Mouse (Mus musculus) leukemia stem cell, adult 10-12 weeks (primary cell): ENCODE data around the gene Fdxacb1. TPM values are rescaled to one million over a fixed set of nuclear protein-coding genes. Genes with fewer than 3 reads are reported as not detected.

Experiments
- polyA plus RNA-seq: library from polyadenylated mRNA; stranded (reverse); fragments of >175 nt; gene quantifications from 2 replicates; pipeline ENCODE4 v1.2.3, GENCODE M21; 2012; ENCODE audit warnings: low replicate concordance

The Fdxacb1 gene
- polyA plus RNA-seq = 0.81 and 2.6 TPM in 2 replicates

DNA sequence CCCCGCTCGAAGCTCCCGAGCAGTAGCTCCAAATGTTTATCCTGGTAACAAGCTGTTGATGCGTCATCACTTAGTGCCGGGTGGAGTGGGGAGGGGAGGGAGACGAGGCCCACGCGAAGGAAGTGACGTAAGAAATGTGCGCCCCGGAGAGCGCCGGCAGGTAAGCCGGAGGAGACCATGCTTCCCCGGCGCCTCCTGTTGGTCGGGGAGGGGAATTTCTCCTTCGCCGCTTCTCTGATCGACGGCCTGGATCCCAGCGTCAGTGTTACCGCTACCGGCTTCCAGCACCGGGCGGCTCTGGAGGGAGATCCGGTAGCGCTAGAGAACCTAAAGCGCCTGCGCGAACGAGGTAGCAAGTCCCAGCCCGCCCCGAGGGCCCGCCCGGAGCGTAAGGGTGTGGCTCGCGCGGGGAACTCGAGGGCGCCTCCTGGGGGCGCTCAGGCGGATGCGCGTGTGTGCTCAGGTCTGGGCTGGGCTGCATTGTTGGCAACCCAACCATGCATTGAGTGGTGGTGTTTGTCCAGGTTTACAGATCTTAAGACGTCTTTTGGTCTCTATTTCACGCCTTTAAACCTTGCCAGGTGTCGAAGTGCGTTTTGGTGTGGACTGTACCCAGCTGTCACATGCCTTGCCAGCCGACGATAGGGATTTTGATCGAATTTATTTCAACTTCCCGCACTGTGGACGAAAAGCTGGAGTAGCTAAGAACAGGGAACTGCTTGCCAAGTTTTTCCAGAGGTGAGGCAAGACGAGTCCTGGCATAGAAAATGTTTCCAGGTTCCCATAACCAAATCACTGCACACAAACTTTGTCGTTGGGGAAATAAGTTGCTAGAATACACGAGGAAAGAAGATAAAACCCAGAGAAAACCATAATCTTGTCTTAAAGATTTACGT, at the start of gene Fdxacb1:
Fdxacb1 (plus strand) TSS at position 130 of the 896 bp plus-strand sequence.

DNA sequence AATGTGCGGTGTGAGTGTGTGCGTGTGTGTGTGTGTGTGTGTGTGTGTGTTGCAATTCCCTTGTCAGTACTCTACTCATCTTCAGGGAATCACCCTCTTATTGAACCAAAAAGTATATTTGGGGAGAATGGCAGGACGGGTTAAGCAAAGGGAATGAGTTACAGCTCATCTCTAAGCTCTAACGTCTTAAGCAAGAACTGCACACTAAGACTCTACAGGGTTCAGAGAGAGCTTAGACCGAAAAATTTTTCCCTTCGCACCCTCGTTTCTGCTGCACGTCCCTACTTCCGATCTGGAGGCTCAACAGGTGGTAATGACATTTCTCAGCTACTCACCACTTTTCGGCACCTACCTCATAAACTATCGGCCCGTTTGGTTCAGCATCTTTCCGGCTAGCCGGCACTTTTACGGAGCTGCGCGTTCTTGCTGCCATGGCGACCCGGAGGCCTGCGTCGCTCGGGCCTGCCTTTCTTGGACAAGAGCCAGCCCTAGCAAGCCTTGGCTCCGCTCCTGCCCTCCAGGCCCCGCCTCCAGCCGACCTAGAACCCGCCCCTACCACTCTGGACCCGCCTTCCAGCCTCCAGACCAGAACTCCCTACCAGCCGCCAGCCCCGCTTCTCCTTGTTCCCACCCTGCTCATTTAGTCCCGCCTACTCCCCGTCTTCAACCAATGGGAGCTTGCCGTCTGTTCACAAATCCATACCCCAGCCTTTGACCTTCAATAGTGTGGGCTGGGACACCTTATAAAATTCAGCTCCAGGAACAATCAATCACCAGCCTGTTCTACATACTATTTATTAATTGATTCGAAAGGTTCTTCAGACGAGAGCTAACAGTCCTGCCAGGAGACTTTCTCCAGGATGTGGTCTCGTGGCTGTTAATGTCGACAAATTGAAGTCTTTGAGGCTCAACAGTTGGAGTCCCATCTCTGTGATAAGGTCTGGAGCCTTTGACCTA, 28.8 kb upstream of the Fdxacb1 start, which contains the start of gene Dixdc1:
Dixdc1 (minus strand) TSS at position 604 of the 957 bp plus-strand sequence.

DNA sequence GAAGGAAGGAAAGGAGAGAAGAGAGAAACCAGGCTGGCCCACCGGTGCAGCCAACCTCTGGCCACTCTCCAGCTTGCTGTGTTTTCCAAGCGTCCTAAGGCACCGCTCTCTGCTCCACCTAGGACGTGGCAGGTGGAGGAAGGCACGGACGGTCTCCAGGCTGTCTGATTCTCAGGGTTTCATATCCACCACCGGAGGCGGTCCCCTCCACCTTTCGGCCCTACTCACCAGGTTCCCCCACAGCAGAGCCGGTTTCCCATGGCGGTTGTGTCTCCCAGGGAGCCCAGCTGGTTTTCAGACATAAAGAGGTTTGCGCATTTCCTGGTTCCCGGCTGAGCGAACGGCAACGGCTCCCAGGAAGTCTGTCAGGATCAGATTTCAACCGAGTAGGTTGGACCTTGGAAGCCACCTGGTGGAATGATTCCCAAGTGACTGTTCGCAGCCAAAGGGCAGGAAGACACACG, 21.8 kb upstream of the Fdxacb1 start, which contains the start of gene 2310030G06Rik:
2310030G06Rik (minus strand) TSS at position 323 of the 464 bp plus-strand sequence.

DNA sequence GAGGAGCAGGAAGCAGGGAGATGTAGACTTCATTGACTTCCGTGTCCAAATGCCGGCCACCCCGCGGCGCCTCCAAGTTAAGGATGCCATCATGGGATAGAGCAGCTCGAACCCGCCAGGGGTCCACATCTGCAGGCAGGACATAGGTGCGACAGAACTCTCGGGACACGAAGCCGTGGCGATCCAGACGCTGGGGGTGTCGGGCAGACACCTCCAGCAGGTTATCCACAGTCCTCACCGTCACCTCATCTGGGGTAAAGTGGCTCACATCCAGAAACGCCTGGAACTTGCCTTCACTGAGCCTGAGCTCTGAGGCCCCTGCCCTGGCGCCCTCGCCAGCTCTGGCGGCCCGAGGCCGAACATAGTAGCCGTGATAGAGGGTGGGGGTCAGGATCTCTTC, 16.7 kb upstream of the Fdxacb1 start, which contains the start of gene Cryab:
Cryab (plus strand) TSS at position 3 of the 400 bp plus-strand sequence.

DNA sequence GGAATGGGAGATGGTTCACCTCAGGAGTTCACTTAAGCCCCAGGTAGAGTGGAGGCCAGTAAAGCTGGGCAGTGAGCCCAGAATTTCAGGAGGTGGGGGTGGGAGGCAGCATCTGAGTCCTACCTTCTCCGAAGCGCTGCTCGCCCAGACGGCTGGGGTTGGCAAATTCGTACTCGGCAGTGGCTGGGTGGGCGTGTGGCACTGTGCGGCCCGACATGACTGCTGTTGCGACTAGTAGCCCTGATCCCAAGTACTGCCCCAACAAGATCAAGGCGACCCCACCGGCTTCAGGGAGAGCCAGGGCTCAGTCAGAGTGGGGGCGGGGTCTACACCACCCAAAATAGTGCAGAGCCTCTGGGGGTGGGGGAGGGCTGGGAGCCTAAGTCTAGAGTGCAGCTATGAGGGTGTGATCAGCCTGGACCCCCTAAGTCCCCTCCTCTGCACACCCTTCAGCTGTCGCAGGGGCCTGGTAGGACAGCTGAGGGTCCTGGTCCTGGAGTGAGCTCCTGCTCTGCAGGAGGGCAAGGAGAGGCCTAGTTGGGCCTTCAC, 15.9 kb upstream of the Fdxacb1 start, which contains the start of gene Hspb2:
Hspb2 (minus strand) TSS at position 301 of the 549 bp plus-strand sequence.

DNA sequence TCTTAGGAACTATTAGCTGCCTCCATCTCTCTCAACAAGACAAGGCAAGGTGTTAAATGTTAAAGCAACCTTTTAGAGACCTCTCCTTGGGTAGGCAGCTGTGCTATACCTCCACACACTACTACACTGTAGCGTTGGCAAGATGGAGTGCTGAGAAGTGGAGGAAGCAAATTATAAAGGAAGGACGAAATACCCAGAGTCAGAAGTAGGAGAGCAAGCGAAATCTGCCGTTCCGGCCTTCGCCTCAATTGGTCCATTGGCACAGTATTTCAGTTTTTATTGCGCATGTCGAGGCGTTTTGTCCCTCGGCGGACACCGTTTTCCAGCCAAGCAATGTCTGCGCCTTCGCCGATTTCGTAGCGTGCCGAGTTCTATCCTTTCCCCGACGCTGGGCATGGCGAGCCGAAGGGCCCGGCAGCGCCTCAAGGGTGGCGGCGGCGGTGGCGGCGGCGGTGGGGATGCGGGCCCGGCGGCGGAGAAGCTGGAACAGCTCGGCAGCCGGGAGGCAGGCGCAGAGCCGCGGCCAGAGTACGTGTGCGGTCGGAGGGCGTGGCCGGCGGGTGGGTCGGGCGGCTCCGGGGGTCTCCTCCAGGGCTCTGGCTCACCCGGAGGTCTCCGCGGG, 7.1 kb downstream of the Fdxacb1 start, which contains the start of the genes Alg9 and 1110032A03Rik:
Alg9 (plus strand) TSS at position 29 of the 622 bp plus-strand sequence.
1110032A03Rik (minus strand) TSS at position 530 of the 622 bp plus-strand sequence.

Other genes with a start within 250 kb of the Fdxacb1 start
- gene Pts, start 239.5 kb upstream of the Fdxacb1 start, polyA plus RNA-seq = 3.7 and 9.6 TPM in 2 replicates
- 2.0 TPM in 1 of 2 replicates, not detected in the other for gene Il18, start 213.4 kb upstream of the Fdxacb1 start, polyA plus RNA-seq
- not detected in 2 replicates for gene Bco2, start 213.1 kb upstream of the Fdxacb1 start, polyA plus RNA-seq
- gene Tex12, start 206.9 kb upstream of the Fdxacb1 start, polyA plus RNA-seq = not detected in 2 replicates
- gene Sdhd, start 164.4 kb upstream of the Fdxacb1 start, polyA plus RNA-seq = 4.9 and 64.9 TPM in 2 replicates
- gene Timm8b, start 164.3 kb upstream of the Fdxacb1 start, polyA plus RNA-seq = 3.2 and 17.7 TPM in 2 replicates
- gene Pih1d2, start 150.9 kb upstream of the Fdxacb1 start, polyA plus RNA-seq = 0.17 TPM in 1 of 2 replicates, not detected in the other
- 5.4 and 6.9 TPM in 2 replicates for gene Nkapd1, start 150.8 kb upstream of the Fdxacb1 start, polyA plus RNA-seq
- gene Dlat, start 108.5 kb upstream of the Fdxacb1 start, polyA plus RNA-seq = 59.9 and 70.1 TPM in 2 replicates
- gene Dixdc1, start 28.7 kb upstream of the Fdxacb1 start, polyA plus RNA-seq = not detected in 2 replicates
- not detected in 2 replicates for gene 2310030G06Rik, start 21.7 kb upstream of the Fdxacb1 start, polyA plus RNA-seq
- 1.1 TPM in 1 of 2 replicates, not detected in the other for gene Cryab, start 16.9 kb upstream of the Fdxacb1 start, polyA plus RNA-seq
- not detected in 2 replicates for gene Hspb2, start 15.9 kb upstream of the Fdxacb1 start, polyA plus RNA-seq
- gene Alg9, start 6.8 kb downstream of the Fdxacb1 start, polyA plus RNA-seq = 4.8 and 6.6 TPM in 2 replicates
- gene 1110032A03Rik, start 7.3 kb downstream of the Fdxacb1 start, polyA plus RNA-seq = 1.2 and 1.5 TPM in 2 replicates
- gene Ppp2r1b, start 77.1 kb downstream of the Fdxacb1 start, polyA plus RNA-seq = 10.1 and 14.5 TPM in 2 replicates
- gene Sik2, start 240.8 kb downstream of the Fdxacb1 start, polyA plus RNA-seq = 7.7 and 12.4 TPM in 2 replicates